Mouse (Mus musculus) heart, postnatal 4 days (tissue): Measurements from ENCODE around the gene Sap30l. TPM values are rescaled to one million over a fixed set of nuclear protein-coding genes. Genes with fewer than 3 reads are reported as not detected.

Experiments used
- DNase-seq: peaks from one replicate; pipeline ENCODE4 v3.0.0; 2021
- total RNA-seq, 2 experiments: library from RNA; stranded (reverse); gene quantifications; 2 replicates each; pipeline ENCODE4 v1.2.3; 2021

The Sap30l gene
- total RNA-seq: 10 to 100 TPM; 31.9 to 36.7 TPM

GRCm38 (mm10) chr11:57800971-57801765, at the start of gene Sap30l:
Gene Sap30l, plus strand, starts transcription at chr11:57801637.
- peak; percentile 98 for DNase-seq

GRCm38 (mm10) chr11:57753538-57754203, 47.8 kb upstream of the Sap30l start:
- DNase-seq: no peak

- no peak for DNase-seq
These were observed 42.8 kb upstream of the Sap30l start for GRCm38 (mm10) chr11:57758621-57759020.

- no peak for DNase-seq
These were observed 40.9 kb upstream of the Sap30l start for GRCm38 (mm10) chr11:57760509-57761058.

- no peak for DNase-seq
These were observed 40.1 kb upstream of the Sap30l start for GRCm38 (mm10) chr11:57761347-57761746.

- DNase-seq: no peak
These were observed 37.3 kb upstream of the Sap30l start for GRCm38 (mm10) chr11:57764124-57764523.

- no peak for DNase-seq
These were observed 34.8 kb upstream of the Sap30l start for GRCm38 (mm10) chr11:57766617-57767016.

GRCm38 (mm10) chr11:57767171-57767570, 34.3 kb upstream of the Sap30l start:
- no peak for DNase-seq

GRCm38 (mm10) chr11:57770776-57771175, 30.7 kb upstream of the Sap30l start:
- DNase-seq: no peak

- DNase-seq: no peak
These were observed 29.8 kb upstream of the Sap30l start for GRCm38 (mm10) chr11:57771676-57772075.

GRCm38 (mm10) chr11:57773479-57773878, 28.0 kb upstream of the Sap30l start:
- no peak for DNase-seq

- no peak for DNase-seq
These were observed 27.5 kb upstream of the Sap30l start for GRCm38 (mm10) chr11:57773936-57774335.

GRCm38 (mm10) chr11:57775868-57776267, 25.6 kb upstream of the Sap30l start:
- DNase-seq: no peak

- DNase-seq: no peak
These were observed 24.9 kb upstream of the Sap30l start for GRCm38 (mm10) chr11:57776546-57776945.

GRCm38 (mm10) chr11:57778349-57778748, 23.1 kb upstream of the Sap30l start:
- peak; percentile 65 for DNase-seq

GRCm38 (mm10) chr11:57779824-57780223, 21.6 kb upstream of the Sap30l start:
- no peak for DNase-seq

- DNase-seq: peak; percentile 42
These were observed 14.6 kb upstream of the Sap30l start for GRCm38 (mm10) chr11:57786616-57787418.

GRCm38 (mm10) chr11:57787913-57788312, 13.5 kb upstream of the Sap30l start:
- peak; percentile 55 for DNase-seq

- DNase-seq: no peak
These were observed 10.4 kb upstream of the Sap30l start for GRCm38 (mm10) chr11:57790866-57791535.

- DNase-seq: no peak
These were observed 6.4 kb upstream of the Sap30l start for GRCm38 (mm10) chr11:57795086-57795485.

- DNase-seq: no peak
These were observed 3.6 kb upstream of the Sap30l start for GRCm38 (mm10) chr11:57797828-57798227.

GRCm38 (mm10) chr11:57799456-57799855, 2.0 kb upstream of the Sap30l start:
- no peak for DNase-seq
